Mouse (Mus musculus) layer of hippocampus, adult 9-10 months (tissue): ENCODE results near the gene Ephb2.

Experiments
- DNase-seq: peaks from one replicate; pipeline ENCODE4 v3.0.0; 2022; ENCODE audit warnings: low spot score

Gene Ephb2

DNA sequence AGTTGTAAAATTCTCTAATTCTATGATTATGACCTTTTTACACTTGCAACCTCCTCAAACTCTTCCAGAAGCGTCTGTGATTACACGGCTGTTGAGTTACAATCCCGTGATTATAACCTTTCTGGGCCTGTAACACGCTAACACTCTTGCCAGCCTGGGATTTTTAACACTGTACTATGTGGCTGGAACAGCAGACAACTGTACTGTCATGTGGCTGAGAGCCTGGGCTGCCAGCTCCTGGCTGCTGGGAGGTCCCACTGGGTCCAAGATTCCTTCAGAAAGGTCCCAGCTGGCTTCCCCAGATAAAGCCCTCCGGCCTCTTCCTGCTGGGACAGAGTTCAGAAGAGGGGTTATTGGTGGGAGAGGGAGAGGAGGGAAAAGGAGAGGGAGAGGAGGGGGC, 104.0 kb downstream of the Ephb2 start:
- DNase-seq = no peak

DNA sequence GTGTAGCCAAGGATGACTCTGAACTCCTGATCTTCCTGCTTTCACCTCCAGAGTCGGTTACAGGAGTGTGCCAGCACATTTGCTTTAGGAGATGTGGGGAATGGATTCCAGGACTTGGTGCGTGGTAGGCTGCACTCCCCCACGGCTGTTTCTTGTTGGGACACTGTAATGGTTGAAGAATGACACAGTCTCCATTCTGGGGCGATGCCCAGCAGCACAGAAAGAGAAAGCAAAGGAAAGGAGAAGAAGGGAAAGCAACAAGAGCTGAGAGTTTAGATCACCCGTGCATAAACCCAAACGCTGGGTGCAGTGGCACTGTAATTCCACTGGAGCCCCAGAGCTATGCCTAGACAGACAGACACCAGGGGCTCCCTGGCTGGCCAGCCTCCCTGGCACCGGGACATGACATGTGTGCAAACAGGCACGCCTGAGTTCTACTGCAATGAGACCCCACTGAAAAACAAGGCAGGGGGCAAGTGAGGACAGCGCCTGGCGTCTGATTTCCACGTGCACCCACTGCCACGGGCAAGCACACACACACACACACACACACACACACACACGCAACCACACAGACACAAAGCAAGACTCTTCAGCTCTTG, 104.7 kb downstream of the Ephb2 start:
- DNase-seq = no peak

DNA sequence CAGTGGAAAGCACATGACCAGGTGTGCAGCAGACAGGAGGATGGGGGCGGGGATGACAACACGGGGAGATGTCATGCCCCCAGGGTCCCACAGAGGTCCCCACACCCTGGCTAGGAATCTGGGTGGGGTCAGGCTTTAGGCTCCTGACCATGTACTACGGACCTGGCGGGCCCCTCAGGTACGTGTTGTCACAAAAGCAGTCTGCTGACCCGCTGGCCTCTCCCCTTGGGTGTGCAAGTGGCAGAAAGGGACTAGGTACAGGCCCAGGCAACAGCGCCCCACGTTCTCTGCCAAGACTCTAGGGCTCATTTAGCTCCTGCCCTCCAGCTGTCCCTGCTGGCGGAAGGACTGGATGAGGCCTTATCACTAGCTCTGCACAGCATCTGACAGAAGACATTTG, 105.3 kb downstream of the Ephb2 start:
- no peak for DNase-seq

DNA sequence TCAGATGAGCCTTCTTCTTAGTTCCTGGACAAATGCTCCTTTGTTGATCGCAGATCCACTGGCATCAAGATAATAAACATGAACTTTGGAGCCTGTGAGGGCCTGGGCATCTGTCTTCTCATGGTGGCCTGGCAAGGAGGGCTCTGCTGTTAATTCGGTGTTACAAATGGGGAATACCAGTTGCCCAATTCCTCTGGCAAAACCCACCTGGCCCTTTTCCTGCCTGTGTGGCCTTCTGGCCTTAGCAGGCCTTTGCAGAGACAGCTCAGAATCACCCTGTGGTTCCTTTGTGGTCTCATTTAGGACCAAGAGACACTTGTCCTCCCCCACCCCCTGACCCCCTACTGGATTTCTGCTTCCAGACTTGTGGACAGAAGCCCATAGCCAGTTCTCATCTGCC, 106.2 kb downstream of the Ephb2 start:
- DNase-seq = no peak

DNA sequence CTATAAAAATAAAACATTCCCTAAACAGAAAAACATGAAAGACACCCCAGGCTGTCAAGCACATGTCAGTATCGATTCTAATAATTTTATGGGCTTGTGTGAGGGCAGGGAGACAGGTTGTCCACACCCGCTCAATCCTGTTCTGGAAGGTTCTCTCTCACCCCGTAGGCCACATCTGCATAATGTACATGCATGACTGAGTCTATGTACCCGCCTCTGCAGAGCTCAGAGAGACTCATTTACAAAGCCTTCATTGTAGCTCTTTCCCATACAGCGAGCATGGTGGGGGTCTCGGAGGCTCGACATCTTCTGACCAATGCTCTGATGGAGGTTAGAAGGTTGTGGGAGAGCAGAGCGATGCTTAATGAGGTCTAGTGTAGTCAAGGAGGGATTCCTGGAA, 108.8 kb downstream of the Ephb2 start:
- no peak for DNase-seq

DNA sequence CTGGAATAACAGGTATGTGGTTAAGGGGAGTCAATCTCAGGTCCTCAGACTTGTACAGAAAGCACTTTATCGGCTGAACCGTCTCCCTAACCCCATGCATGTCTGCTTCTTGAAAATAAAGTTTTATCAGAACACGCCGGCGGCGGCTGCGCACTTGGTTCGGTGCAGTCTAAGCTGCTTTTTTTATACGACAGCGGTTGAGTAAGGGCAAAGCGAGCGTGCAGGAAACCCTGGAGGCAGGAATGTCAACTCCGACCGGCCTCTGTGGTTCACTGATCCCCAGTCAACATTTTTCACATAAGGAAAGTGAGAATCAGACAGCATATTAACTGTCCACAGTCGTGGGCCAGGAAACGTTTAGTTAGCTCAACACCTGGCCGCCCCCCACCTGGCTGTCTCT, 111.1 kb downstream of the Ephb2 start:
- no peak for DNase-seq

DNA sequence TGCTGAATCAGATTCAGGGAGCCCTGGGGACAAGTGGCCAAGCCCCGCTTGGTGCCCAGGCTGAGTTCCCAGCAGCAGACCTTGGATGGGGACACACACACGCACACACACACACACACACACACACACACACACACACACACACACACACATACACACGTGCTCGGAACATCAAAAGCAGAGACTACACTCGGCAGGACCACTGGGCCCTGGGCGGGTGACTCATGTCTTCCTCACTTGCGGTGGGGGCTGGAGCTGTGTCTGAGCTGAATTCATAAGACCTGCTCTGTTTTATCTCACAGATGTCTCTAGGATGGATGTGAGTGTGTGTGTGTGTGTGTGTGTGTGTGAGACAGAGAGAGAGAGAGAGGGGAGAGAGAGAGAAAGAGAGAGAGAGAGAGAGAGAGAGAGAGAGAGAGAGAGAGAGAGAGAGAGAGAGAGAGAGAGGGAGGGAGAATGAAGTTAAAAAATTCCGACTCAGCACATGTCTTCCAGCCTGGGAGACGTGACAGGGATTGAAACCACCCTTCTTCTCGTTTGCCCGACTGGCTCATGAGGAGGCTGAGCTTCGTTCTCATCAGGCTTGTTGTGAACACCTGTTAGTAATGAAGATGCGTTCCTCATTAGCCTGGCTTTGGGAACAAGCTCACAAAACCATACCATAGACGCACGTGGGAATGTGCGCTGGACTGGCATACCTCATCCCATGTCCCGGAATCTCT, 113.3 kb downstream of the Ephb2 start:
- no peak for DNase-seq

DNA sequence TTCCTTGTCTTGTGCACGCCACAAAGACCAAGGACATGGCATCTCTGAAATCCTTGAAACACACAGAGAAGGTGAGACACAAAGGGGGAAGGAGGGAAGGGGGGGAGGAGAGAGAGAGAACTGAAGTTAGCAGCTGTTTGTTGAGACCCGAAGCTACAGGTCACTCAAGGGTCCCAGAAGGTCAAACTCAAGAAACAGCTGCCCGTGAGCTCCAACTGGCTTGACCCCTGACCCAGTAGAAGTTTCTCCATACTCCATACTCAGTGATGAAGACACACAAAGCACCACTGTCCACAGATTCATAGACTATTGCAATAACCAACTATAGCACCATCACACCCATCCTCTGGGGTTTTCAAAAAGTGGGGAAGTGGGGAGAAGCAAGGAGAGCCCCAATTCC, 113.9 kb downstream of the Ephb2 start:
- no peak for DNase-seq

DNA sequence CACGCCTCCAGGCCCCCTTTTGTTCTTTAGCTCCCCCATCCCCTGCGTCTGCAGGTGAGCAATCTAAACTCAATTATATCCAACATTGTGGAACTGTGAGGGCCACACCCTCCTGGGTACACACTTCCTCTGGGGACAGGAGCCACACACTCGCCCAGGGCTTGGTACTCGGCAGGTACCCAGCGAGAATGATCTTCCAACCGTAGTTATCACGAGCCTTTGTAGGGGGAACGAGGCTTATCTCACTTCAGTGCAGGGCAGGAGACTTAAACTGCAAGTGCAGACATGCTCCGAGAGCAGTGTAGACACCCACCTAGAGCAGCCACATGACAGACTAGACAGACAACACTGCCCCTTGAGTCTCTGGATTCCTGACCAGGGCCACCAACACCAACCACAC, 115.8 kb downstream of the Ephb2 start:
- no peak for DNase-seq

DNA sequence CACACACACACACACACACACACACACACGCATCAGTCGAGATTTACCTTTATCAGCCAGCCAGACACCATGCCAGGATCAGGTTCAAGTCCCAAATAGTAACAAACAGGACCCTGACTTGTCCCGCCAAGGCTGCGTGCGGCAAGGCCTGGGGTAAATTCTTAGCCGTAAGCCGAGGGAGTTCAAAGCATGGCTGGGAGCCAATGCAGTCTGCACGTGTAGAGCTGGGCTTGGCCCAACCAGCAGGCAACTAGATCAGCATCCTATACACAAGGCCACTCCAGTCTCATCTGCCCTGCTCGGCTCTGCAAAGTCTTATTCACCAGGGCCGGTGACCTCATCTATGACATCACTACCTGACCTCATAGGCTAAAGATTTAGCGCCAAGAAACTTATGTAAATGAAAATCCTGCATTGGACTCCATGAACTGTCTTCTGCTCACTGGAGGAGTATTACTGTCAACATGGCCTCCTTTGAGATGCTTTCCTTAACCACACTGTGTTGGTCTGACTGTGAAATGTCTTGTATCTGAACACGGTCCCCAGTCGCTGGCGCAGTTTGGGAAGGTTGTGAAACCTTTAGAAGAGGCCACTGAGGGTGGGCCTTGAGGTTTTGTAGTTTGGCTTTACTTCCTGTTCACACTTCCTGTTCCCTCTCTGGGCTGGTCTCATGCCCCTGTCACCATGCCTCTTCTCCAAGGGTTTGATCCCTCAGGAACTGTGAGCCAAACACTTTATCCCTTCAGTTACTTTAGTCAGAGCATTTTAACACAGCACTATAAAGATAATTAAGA, 117.4 kb downstream of the Ephb2 start:
- DNase-seq = no peak

DNA sequence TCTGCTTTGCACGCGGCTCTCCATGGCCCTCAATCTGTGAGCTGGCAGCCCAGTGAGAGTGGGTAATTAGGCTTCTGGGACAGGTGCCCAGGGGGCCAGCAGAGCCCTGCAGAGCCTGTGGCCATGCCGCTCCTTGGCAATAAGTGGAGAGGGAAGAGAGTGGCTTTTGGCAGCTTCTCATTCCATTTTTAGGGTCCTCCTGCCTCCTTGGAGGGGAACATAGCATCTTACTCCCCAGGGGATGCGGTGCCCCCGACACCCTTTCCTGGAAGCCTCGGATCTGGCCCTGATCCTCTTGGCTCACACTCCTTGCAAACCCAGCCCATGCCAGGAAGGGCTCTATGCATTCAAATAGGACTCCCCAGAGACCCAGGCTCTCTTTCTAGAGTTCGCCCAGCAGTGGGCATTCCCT, 119.2 kb downstream of the Ephb2 start:
- no peak for DNase-seq

DNA sequence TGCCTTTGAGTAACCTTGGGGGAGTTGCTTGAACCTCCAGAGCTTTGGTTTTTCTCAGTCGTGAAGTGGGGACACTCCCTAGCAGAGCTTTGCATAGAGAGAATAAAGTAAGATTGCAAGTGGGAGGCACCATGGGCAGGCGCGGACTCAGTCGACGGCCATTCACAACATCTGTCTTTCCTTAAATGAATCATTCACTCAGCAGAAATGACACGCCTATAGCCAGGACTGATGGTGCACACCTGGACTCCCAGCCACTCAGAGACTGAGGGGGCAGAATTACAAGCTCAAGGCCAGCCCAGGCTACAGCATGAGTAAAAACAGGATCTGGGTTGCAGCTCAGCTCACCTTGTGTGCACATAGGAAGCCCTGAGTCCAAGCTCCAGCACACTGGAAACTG, 121.3 kb downstream of the Ephb2 start:
- no peak for DNase-seq

DNA sequence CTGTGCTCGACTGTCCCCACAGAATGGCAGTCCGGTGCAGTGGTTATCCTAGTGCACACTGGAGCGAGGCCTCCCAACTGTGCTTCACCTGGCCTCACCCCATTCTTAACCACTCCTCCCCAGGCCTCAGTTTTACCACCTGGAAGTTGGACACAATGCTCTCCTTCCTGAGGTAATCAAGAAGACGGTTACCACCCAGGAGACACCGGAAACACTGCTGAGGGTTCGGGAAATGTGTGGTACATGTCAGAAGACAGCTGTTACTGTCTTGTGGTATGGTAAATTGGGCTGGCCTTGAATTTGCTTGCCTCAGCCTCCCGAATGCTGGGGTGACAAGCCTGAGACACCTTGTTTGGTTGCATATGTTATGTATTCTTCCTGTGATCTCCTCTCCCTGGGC, 121.9 kb downstream of the Ephb2 start:
- no peak for DNase-seq

DNA sequence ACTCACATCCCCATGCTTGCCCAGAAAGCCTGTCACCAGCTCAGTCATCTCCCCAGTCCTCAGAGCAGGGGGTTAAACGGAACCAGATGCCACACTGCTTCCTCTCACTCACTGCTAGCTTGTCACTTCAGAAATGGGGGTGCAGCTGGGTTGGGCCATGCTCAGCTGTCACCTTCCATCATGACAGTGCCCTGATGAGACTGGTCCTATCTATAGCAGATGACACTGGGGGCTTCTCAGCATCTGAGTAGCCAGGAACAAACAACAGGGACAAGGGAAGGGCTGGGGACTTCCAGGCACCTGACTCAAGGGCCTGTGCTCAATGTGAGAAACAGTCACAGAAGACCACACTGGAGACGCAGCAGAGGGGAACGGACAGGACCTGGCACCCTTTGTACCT, 122.4 kb downstream of the Ephb2 start:
- no peak for DNase-seq

DNA sequence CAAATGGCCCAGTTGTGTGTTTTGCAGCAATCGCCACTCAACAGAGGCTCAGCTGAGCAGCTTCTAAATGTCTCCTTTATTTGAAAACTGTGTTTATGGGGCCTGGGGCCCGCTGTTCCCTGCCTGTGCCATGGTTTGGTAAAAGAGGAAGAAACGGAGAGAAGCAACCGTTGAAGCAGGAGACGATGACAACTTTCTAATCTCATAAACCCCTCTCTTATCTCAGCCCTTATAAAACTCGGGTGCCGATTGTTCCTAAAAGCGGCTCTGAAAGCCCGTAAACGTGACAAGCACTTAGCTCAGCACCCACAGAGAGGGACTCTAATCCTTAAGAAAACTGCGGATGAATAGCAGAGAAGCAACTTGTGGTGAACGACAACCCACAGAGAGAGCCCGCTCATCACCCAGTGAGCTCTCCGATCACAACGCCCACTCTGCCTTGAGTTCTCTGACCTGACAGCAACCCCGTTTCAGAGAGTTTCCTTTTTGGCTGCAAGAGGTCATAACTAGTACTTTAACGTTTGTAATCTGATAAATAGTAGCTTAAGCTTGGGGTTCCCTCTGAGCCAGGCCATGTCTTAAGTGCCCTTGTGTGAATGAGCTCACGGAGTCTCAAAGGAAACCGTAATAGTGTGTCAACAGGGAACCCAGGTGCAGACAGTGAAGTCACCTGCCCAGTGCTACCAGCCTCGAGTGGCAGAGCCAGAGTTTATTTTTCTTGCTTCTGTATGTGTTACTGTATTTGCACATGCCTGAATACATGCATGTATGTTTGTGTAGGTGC, 123.6 kb downstream of the Ephb2 start:
- DNase-seq = no peak

DNA sequence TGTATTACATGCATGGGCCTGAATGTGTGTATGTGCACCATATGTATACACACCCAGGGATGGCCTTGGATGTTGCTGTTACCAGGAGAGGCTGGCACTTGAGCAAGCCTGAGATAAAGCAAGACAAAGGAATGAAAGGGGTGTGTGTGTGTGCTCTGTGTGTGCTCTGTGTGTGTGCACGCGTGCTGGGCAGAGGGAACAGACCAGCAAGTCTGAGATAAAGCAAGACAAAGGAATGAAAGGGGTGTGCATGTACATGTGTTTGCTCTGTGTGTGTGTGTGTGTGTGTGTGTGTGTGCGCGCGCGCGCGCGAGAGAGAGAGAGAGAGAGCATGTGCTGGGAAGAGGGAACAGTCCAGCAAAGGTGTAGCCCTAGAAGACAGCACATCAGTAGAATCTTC, 125.4 kb downstream of the Ephb2 start:
- no peak for DNase-seq

DNA sequence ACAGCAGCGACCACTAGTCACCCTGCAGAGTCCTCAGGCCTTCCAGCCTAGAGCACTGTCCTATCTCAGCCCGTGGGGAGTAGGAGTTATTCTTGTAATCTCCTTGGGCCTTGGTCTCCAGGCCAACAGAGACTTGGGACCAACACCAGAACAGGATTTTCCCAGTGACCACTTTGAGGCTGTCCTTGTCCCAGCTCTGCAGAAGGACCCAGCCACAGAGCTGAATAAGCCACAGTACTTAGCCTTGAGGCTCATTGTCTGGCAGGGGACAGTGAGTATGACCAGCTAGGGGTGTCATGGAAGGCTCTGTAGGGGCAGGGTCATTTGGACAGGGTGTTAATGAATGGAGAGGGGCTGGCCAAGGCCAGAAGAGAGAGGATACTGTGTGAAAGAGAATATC, 126.8 kb downstream of the Ephb2 start:
- no peak for DNase-seq

DNA sequence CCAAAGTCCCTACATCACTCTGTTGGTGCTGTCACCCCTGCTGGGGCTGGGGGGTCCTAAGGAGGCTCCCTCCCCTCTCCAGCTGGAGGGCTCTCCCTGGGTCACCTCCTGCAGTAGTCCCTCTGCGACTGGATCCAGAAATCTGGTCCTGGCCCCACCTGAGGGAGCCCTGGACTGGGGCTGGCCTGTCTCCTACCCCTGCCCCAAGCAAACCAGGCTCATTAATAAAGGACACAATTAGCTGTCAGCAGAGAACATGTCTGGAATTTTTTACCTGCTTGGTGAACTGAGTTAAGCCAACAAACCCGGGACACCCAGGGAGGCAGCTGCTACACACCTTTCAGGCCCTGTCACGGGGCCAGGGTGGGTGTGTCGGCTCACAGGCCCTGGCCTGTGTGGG, 129.1 kb downstream of the Ephb2 start:
- no peak for DNase-seq

DNA sequence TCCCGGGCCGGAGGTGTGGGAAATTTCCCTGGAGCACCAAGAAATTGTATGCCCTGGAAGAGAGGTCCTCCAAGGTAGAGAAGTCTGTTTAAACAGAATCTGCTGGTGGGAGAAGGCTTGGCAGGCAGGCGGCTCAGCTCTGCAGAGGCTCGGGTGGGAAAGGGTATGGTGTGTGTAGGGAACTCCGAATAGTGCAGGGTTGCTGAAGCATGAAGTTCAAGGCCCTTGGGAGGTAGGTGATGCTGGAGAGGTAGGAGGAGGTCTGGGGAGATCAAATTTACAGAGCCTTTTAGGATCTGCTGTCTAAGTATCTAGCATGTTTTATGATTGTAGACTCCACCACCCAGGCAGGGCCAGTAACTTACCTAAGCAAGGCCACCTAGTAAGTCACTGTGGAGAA, 130.7 kb downstream of the Ephb2 start:
- DNase-seq = no peak

DNA sequence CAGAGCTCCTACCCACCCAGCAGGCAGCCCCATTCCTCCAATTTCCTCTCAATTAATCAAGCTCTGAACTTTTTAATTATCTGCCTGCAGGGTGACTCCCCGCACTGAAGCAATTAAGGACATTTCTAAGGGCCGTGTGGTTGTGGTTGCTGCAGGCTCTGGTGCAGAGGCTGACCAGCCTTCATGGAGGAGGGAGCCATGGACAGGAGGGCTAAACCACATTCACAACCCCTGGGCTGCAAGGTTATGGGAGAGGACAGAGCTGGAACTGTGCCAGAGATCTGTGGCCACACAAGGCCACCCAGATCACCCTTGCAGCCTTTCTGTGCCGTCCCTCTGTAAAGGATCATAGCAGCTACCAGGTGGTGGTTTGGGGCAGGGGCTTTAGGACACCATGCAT, 131.2 kb downstream of the Ephb2 start:
- no peak for DNase-seq

DNA sequence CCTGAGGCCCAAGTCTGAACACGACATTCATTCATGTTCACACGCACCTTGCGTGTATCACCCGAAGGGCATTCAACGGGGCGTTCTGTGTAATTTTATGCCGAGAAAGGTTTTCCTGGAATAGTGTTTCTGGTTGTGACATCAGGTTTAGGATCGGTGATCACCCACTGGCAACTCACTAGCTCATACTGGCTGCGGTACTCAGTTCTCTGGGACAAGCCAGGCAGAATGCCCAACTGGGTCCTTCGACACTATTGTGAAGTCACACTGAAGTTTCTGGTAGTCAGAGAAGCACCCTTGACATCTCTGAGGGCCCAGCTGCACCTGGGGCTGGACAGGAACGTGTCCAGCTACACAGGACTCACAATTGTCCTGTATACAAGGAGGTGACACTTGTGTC, 132.4 kb downstream of the Ephb2 start:
- no peak for DNase-seq

DNA sequence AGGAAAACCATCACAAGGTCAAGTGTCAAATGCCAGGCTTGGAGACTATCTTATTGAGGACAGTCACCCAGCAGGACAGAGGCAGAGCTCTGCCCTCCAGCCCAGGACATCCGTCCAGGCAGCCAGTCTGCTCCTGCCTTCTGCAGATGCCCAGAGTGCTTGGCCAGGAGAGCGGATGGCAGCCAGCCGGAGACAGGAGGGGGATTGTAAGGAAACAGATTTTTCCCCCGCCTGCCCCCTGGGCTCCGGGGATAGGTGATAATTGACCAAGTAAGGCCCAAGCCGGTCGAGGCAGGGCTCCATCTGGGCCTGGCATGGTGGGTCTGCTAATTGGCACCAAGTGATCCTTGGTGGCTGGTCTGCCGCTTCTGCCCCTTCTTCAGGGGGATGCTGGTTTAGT, 133.3 kb downstream of the Ephb2 start:
- no peak for DNase-seq

DNA sequence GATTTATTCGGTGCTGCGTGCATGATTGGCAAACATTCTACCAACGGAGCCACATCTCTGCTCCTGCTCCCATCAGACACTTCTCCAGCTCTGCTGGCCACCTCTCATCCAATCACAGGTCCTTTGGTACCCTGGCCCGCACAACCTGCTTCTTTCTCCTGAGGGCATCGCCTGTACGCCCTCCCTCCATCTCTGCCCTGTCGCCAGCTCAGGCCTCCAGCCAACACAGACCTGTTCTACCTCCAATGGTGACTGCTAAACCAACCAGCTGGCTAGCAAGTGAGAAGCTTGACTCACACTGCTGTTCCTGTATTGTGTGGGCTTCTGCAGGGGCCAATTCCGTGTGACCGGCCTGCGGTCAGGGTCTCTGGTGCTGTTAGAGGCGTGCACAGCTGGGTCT, 134.6 kb downstream of the Ephb2 start:
- DNase-seq = no peak
